In genomic region chr1:43264407-43264889, GRCm38 (mm10) we compare ENCODE assay signal across 8 mouse cellular contexts.
A peak's percentile ranks its signal among the peaks of the same experiment; 100 is the strongest.
DNase-seq lines count a peak whose midpoint lies in the region; ATAC-seq and TF ChIP-seq lines count a peak whose summit lies in the region.

No protein-coding gene starts in this region.

- 0 out of 2 replicates have a peak overlapping the region, but pooled peaks have one; percentile 38 for H3K9ac ChIP-seq in forebrain, embryonic 16.5 days (replicated peaks; ENCODE audit: low read depth, low read length)

- peaks cover 3% of the 10 kb centered on the region; the same call in 1 of the 2 replicates for H3K27me3 ChIP-seq in E14TG2a.4 (ENCODE audit: insufficient read depth, low read length)
- no peaks in the 10 kb centered on the region for H3K27me3 ChIP-seq in forebrain, embryonic 16.5 days (replicated peaks; ENCODE audit: control insufficient read depth, insufficient read depth, low read length)

- no peaks in the 10 kb centered on the region for H3K36me3 ChIP-seq in E14TG2a.4 (ENCODE audit: insufficient read depth, low read length)
- H3K36me3 ChIP-seq in forebrain, embryonic 16.5 days (ENCODE audit: control insufficient read depth, insufficient read depth): no peaks in the 10 kb centered on the region

- WGBS in forebrain, embryonic 16.5 days: 19% methylated on average over 5 of the region's 5 CpGs

- intact Hi-C loops in heart, postnatal 36 days (cut with DNase I): loop anchor here (1.0 to 2.0 kb wide), 4 partner anchors 121 to 350 kb away; no protein-coding TSS in a partner anchor

- peak; percentile 69 for TF ChIP-seq CTCF in E14TG2a.4 (conservative IDR thresholded peaks at IDR 0.05; ENCODE audit: low read length)

- H3K4me3 ChIP-seq in E14TG2a.4 (replicated peaks; ENCODE audit: low read length): no peak overlapping the region
- no peak overlapping the region for H3K4me3 ChIP-seq in forebrain, embryonic 16.5 days (replicated peaks; ENCODE audit: low read length)

- DNase-seq in c-Kit-positive CD71-positive TER-119-positive erythroid progenitor cells, embryonic 14.5 days (ENCODE audit: low spot score): peak; percentile 29
- peak; percentile 69 to 70 for DNase-seq in heart, postnatal 36 days
- DNase-seq in layer of hippocampus, adult 11-12 months (ENCODE audit: low spot score): peak; percentile 79
- DNase-seq in lung, adult 18-20 months: peak; percentile 11 to 45
- DNase-seq in thymus, adult 18-20 months: peak; percentile 1 to 18

- H3K4me2 ChIP-seq in forebrain, embryonic 16.5 days (ENCODE audit: low read length): peak overlapping the region; percentile 28; the same call in 1 of the 2 replicates

- ATAC-seq in forebrain, embryonic 16.5 days: peak; percentile 61
- ATAC-seq in neutrophil, adult 5-6 weeks (ENCODE audit: extremely low read depth, insufficient number of reproducible peaks, low FRiP score, poor library complexity, severe bottlenecking): peak; percentile 41; the same call in 1 of the 2 replicates

- no peaks in the 10 kb centered on the region for H3K4me1 ChIP-seq in E14TG2a.4 (replicated peaks; ENCODE audit: low read depth, low read length)
- H3K4me1 ChIP-seq in forebrain, embryonic 16.5 days (replicated peaks; ENCODE audit: control insufficient read depth, insufficient read depth, low read length): 0 out of 2 replicates have a peak, but pooled peaks cover 3% of the 10 kb centered on the region

- no peak overlapping the region for H3K27ac ChIP-seq in forebrain, embryonic 16.5 days (ENCODE audit: low read length)

- H3K9me3 ChIP-seq in E14TG2a.4 (ENCODE audit: low read length): peaks cover 11% of the 10 kb centered on the region
- no peaks in the 10 kb centered on the region for H3K9me3 ChIP-seq in forebrain, embryonic 16.5 days (ENCODE audit: control insufficient read depth, low read length)

Comparison
In these comparisons a context has a peak if more than half of its experiments do, and no peak if none do; other contexts are left out.
1. DNase-seq: peak in every context shown above with its lines; median percentile 79 in layer of hippocampus, adult 11-12 months; 70 in heart, postnatal 36 days; 29 in c-Kit-positive CD71-positive TER-119-positive erythroid progenitor cells, embryonic 14.5 days; 28 in lung, adult 18-20 months; 10 in thymus, adult 18-20 months.